Mouse (Mus musculus): ENCODE measurements around the gene Gm45753.

The Gm45753 gene

DNA sequence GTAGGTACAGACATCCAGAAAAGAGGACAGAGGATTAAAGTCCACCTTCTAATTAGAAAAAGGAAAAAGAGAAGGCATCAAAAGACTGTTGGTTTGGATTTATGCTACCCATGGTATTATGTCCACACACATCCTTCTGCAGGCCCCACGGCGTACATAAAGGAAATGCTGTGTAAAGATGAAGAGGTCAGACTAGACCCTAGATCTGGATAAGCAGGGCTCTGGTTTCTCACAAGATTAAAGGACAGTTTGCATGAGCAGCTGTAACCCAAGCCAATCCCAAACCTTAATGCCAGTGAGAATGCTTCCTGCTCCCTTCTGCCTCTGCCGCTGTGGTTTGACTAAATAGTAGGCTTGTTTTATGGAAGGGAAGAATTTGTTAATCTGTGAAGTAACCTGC, 30.8 kb downstream of the Gm45753 start:
- DNase-seq (ENCODE audit: extremely low spot score, low read depth, low spot score): no peak

GRCm38 (mm10) chr8:45274317-45274716, 33.9 kb downstream of the Gm45753 start:
- DNase-seq (ENCODE audit: extremely low spot score, low read depth, low spot score): no peak

- no peak for DNase-seq (ENCODE audit: extremely low spot score, low read depth, low spot score)
Observed at GRCm38 (mm10) chr8:45269056-45269455, 39.2 kb downstream of the Gm45753 start.

DNA sequence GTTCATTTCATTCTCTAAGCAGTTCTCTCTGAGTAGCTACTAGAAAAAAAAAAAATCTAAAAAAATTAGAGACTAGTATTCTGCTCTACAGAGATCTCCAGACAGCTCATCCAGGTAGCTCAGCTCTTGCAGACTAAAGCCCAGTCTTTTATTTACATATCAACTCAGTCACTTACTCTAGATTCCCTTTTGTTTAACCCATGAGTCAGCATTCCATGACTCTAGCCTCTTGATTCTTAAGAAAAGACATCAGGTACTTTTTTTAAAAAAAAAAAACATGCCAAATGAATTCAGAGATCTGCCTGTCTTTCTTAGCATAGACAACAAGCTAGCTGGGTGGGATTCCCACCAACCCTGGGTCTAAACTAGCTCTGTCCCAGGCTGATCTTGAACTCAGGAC, 39.8 kb downstream of the Gm45753 start:
- DNase-seq (ENCODE audit: extremely low spot score, low read depth, low spot score): no peak

DNA sequence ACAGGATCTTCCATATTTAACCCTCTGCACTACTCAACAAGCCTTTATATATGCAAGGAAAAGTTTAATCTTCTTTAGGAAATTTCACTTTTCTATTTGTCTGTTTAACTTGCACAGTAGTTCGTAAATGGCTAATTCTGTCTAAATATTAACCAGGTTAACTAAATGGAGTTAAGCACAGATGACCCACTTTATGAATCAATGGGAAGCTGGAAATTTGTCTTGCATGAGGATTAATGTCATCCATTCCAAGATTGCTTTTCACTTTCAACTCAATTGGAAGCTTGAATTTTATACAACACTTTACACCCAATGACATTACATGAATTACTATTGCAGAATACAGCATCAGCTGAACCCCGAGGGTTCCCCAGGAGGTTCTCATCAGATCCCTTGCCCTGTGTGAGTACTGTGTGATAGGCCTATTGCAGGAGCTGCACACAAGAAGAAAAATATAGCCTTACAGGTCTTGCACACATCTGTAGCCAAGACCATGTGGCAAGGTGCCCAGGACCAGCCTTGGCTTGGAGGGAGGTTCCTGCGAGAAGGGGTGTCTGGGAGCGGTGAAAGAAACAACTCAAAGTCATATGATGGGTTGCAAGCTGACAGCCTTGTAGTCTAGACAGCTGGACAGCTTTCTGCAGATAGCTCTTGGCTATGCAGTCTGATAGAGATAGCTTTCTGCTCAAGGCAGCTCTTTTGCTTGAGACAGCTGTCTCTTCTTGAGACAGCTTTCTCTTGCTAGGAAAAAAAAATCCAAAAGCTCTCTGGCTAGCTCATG, 40.5 kb downstream of the Gm45753 start:
- no peak for DNase-seq (ENCODE audit: extremely low spot score, low read depth, low spot score)

GRCm38 (mm10) chr8:45266993-45267392, 41.3 kb downstream of the Gm45753 start:
- no peak for DNase-seq (ENCODE audit: extremely low spot score, low read depth, low spot score)

GRCm38 (mm10) chr8:45264918-45265317, 43.3 kb downstream of the Gm45753 start:
- DNase-seq (ENCODE audit: extremely low spot score, low read depth, low spot score): no peak

DNA sequence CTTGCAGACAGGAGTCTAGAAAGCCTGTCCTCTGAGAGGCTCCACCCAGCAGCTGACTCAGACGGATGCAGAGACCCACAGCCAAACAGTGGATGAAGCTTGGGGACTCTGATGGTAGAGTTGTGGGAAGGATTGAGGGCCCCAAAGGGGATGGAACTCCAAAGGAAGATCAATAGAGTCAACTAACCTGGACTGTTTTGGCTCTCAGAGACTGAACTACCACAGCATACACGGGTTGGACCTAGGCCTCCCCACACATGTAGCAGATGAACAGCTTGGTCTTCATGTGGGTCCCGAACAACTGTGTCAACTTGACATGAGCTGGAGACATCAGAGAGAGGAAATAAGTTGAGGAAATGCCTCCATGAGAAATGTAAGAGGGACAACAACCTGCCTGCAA, 45.4 kb downstream of the Gm45753 start:
- no peak for DNase-seq (ENCODE audit: extremely low spot score, low read depth, low spot score)

DNA sequence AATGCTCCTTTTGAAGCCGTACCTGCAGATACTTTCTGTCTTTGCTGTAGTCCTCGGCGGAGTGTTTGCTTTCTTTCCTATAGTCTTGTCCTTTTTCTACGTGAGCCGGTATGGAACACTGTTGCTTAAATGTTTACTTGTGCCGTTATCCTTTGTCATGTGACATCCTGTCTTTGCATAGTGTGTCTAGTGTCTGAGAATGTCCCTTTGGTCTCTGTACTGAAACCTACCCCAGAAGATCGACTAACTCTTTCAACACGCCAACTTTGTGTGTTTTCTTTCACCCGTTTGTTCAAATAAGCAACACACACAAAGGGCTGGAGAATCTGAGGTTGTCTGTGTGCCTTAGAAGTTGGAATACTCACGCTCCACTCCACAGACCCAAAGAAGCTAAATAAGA, 46.3 kb downstream of the Gm45753 start, which contains the start of gene F11:
TSS of gene F11 (minus strand) at position 112 of the 400 bp plus-strand sequence.
- DNase-seq (ENCODE audit: extremely low spot score, low read depth, low spot score): no peak

DNA sequence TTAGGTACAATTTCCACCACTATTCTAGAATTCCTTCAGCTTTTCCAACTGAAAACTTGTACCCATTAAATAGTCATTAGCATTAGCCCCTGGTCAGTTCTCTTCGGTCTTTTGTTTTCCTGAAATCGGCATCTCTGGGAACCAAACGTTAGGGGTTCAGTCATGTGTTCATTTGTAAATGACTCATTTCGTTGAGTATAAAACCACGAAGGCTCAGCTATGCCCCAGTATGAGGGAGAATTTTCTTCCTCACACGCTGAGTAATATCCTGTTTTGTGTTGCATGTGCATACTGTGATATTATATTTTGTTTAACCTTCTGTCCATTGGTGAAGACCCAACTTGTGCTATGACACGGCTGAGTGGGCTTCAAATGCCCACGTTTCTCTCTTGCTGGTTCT, 49.8 kb downstream of the Gm45753 start:
- no peak for DNase-seq (ENCODE audit: extremely low spot score, low read depth, low spot score)

DNA sequence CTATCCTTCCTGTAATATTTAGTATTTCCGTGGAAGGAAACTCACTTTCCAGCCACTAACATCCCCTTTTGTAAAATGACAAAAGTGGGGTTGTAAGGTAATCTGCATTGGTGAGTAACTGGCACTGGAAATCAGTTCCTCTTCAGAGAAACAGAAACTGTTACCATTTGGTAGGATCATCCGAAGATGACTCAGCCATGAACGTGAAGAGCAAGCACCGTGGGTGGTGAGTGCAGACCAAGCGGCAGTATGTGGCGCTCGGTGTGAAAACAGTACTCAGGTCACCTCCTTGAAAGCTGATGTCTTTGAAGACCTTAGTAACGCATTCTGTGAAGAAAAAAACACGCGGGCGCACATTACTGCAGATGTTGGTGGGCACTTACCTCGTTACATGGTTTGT, 53.2 kb downstream of the Gm45753 start:
- no peak for DNase-seq (ENCODE audit: extremely low spot score, low read depth, low spot score)

DNA sequence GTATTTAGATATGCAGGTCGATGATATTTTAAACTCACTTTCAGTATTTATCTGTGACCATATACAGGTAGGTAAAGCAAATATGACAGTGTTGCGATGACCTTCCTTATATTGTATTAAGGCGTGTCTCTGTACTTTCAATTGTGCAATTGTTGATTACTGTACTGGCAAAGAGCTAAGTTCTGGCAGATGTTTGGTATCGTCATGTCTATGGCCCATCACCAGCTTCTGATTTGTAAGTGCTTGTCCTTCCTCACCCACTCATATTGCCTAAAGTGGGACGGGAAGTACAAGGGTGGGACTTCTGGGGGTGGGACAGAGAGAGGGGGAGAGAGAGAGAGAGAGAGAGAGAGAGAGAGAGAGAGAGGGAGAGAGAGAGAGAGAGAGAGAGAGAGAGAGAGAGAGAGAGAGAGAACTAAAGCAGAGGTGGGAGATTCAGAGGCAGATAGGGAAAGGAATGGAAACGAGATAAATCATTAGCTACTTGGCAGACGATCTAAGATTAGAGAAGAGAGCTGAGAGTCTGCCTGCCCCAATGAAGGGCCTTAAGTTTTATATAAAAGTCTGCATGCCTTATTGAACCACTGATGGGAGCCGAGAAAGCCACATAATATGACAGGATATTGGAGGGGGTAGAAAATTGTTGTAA, 53.9 kb downstream of the Gm45753 start:
- no peak for DNase-seq (ENCODE audit: extremely low spot score, low read depth, low spot score)

DNA sequence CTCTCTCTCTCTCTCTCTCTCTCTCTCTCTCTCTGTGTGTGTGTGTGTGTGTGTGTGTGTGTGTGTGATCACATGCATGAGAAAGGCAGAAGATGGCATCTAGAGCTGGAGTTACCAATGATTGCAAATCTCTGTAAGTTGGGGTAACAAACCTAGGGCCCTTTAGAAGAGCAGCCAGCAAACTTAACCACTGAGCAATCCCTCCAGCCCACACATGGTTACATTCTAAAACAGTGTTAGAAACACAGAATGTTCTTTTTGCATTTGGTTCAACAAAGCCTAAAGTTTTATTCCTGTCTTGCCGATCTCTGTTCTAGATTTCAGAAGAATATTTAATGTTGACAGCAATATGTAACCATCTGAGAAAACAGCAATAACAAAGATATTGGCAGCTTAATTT, 54.7 kb downstream of the Gm45753 start:
- DNase-seq (ENCODE audit: extremely low spot score, low read depth, low spot score): no peak

DNA sequence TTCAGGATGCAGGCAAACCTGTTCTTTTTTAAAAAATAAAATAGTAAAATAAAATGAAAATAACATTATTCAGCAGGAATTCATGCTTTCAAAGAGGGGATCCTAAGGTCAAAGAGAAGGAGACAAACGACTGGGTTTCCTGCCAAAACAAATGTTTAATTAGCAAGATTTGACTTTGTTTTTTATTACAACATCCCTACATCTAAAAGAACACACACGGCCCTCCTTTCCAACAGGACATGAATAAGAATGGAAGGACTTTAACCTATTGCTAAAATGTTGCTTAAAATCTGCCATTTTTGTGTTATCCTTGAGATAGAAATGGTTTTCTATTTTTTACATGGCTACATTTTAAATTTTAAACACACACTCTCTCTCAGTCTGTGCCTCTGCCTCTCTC, 55.2 kb downstream of the Gm45753 start:
- no peak for DNase-seq (ENCODE audit: extremely low spot score, low read depth, low spot score)

DNA sequence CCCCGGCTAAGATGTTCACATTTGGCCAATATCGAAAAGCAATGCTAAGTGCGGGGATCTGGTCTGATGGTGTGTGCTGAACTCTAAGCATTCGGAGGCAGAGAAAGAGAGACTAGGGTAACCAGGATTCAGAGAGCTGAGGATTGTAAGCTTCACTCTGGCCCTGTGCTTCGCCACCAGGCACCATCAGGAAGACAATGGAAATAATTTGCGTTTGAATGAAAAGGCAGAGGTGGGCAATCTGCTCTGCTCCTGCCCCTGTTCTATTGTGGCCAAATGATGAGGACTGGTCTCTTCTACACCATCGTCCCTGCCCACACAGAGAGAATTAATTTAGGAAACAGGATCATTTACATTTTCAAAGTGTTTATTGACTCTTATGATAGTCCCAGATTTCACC, 62.0 kb downstream of the Gm45753 start:
- DNase-seq (ENCODE audit: extremely low spot score, low read depth, low spot score): no peak

- no peak for DNase-seq (ENCODE audit: extremely low spot score, low read depth, low spot score)
Observed at GRCm38 (mm10) chr8:45239363-45239762, 68.9 kb downstream of the Gm45753 start.

DNA sequence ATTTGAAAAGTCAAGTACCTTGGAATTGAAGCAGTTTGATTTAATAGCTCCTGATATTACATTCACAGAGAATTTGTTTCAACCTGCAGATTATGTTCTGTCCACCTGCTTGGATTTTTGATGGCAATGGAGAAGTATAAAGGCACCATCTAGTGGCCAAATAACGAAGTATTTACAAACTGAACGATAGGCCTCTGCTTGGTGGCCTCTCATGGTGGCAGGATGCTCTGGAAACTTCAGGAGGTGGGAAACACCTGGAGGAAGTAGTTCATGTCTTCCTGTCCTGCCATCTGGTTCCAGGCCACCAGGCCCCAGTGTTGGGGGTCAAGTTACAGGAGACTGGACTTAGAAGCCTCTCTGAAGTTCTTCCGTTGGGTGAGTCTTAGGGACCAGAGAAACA, 70.0 kb downstream of the Gm45753 start:
- peak; percentile 12 for DNase-seq (ENCODE audit: extremely low spot score, low read depth, low spot score)

DNA sequence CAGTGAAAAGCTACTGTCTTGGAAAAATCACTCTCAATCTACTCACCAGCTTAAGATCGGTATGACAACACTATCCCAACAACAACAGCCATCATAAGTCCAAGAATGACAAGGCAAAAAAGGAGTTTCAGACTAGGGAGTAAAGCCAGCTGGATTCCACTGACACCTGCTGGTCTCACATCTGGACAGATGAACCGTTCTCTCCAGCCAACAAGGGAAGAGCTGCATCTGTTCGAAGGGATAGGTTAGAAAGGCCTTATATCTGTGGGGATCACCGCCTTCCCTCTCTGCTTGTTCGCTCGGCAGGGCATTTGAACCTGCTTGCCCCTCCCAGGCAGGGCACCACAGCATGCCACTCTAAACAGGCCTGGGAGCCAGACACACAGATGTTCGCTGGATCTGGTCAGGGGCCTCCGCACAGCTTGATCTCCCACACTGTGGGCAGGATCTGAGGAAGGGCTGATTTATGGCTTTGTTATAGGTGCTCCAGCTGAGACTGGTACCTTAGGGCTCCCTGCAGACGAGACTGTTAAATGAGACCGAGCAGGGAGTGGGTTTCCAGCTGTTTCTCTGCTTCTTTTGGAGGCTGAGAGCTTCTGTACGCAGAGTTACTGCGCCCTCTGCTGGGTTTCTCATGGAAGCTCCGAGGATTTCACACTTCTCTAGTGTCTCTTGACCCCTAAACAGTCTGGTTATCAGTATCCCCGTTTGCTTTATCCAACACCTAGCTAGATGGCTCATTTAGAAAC, 71.9 kb downstream of the Gm45753 start:
- peak; percentile 39 for DNase-seq (ENCODE audit: extremely low spot score, low read depth, low spot score)

DNA sequence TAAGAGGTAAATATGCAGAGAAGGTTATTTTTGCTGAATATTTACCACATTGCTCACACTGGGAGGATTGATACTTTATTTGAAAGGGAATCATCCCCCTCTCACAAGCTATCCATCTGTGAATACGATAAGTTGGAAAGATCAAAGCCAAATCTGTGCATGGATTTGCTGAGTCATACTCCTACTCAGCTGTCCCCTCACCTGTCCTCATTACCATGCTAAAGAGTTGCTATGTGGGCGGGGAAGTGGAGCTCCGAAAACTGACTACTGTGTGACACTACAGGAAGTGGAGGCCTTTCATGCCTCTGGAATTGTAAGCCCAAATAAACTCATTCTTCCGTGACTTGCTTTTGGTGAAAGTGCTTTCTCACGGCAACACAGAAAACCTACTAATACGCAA, 73.0 kb downstream of the Gm45753 start:
- DNase-seq (ENCODE audit: extremely low spot score, low read depth, low spot score): no peak

GRCm38 (mm10) chr8:45233256-45233655, 75.0 kb downstream of the Gm45753 start:
- DNase-seq (ENCODE audit: extremely low spot score, low read depth, low spot score): no peak
